Mouse (Mus musculus): ENCODE data around the gene Mtrex. TPM values are rescaled to one million over a fixed set of nuclear protein-coding genes. Genes with fewer than 3 reads are reported as not detected.
A peak's percentile ranks its signal among the peaks of the same experiment; 100 is the strongest.

The Mtrex gene
- total RNA-seq, 1 experiment: 77.1 TPM

DNA sequence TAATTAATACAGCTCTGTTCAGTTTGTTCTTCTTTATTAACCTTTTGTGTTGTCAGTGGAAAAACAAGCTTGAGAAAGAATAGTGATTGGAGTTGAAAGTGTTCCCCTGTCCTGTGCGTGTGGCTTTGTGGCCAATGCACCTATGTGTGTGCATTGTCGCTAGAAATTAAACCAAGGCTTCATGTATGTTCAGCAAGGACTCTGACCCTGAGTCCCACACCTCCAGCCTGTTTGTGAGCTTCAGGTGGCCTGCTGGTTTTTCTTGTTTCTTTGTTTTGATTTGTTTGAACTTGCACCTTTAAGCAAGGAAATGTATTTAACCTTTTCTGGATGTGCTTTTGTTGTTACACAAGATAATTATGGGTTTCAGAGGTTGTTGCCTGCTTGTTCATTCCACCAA, 97.6 kb downstream of the Mtrex start:
- Histone ChIP-seq H3K9me3 (ENCODE audit: control insufficient read depth, insufficient read depth, low read depth, low read length) (no peaks in the 10 kb centered on the region), H3K4me3 (ENCODE audit: insufficient read depth in 1 of 2, low read depth in 1 of 2, low read length in 2 of 2, poor library complexity in 1 of 2, severe bottlenecking in 1 of 2) (no peak overlapping the region), H3K4me1 (ENCODE audit: control insufficient read depth in 2 of 2, insufficient read depth in 2 of 2, low read length in 2 of 2, poor library complexity in 1 of 2) (peaks cover 0 to 4% of the 10 kb centered on the region in 2 experiments; a peak in 1 of 4 replicates), H3K36me3 (ENCODE audit: control insufficient read depth, insufficient read depth, low read length, poor library complexity, severe bottlenecking) (peaks cover 4% of the 10 kb centered on the region; the same call in 1 of the 2 replicates), H3K9ac (ENCODE audit: insufficient read depth, low read depth, low read length, poor library complexity, severe bottlenecking) (no peak overlapping the region), H3K27ac (ENCODE audit: insufficient read depth, low read depth, low read length, poor library complexity, severe bottlenecking) (no peak overlapping the region)
- DNase-seq (ENCODE audit: low read depth, low spot score): no peak
- in situ Hi-C loops (cut with MboI; ENCODE audit: low sequenced_read_pairs in 2 of 2, unreplicated experiment in 2 of 2): no loop called here
- TF ChIP-seq CHD2 (IDR thresholded peaks at IDR 0.05; ENCODE audit: low read depth, low read length) (no peak), HCFC1 (IDR thresholded peaks at IDR 0.05; ENCODE audit: borderline replicate concordance, insufficient read depth, low read length) (no peak), ZNF384 (IDR thresholded peaks at IDR 0.05; ENCODE audit: low read depth, low read length) (no peak), MAFK (IDR thresholded peaks at IDR 0.05; ENCODE audit: insufficient read depth, low read depth, low read length) (no peak), ZC3H11A (IDR thresholded peaks at IDR 0.05; ENCODE audit: borderline replicate concordance, low read depth, low read length) (no peak)

DNA sequence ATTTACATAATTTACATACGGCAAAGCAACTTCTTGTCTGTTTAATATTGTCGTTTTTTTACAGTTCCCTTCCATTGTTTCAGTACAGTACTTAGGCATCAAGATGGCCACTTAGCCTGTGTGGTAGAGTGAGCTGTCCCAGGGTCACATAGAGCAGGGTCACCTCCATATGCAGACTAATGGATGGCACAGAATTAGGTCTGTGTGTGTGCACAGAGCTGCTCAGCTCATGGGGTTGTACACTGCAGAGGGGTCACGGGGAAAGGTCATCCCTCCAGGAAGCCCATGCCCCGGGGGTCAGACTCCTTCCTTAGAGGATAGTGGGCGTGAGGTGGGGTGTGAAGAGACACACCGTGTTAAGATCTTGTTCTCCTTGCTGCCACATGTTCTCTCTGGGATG, 101.7 kb downstream of the Mtrex start:
- H3K27ac ChIP-seq (ENCODE audit: insufficient read depth, low read depth, low read length, poor library complexity, severe bottlenecking): no peak overlapping the region
- no peak overlapping the region for H3K4me3 ChIP-seq (ENCODE audit: insufficient read depth in 1 of 2, low read depth in 1 of 2, low read length in 2 of 2, poor library complexity in 1 of 2, severe bottlenecking in 1 of 2)
- H3K4me1 ChIP-seq (ENCODE audit: control insufficient read depth in 2 of 2, insufficient read depth in 2 of 2, low read length in 2 of 2, poor library complexity in 1 of 2): peaks cover 1 to 9% of the 10 kb centered on the region in 2 experiments; a peak in 2 of 4 replicates
- peaks cover 4% of the 10 kb centered on the region; the same call in 1 of the 2 replicates for H3K36me3 ChIP-seq (ENCODE audit: control insufficient read depth, insufficient read depth, low read length, poor library complexity, severe bottlenecking)
- no peak overlapping the region; the same call in 1 of the 2 replicates for H3K9ac ChIP-seq (ENCODE audit: insufficient read depth, low read depth, low read length, poor library complexity, severe bottlenecking)
- no peak for TF ChIP-seq ZC3H11A (IDR thresholded peaks at IDR 0.05; ENCODE audit: borderline replicate concordance, low read depth, low read length)
- TF ChIP-seq CHD2 (IDR thresholded peaks at IDR 0.05; ENCODE audit: low read depth, low read length): no peak
- no peak for TF ChIP-seq MAFK (IDR thresholded peaks at IDR 0.05; ENCODE audit: insufficient read depth, low read depth, low read length)
- TF ChIP-seq HCFC1 (IDR thresholded peaks at IDR 0.05; ENCODE audit: borderline replicate concordance, insufficient read depth, low read length): no peak
- no peak for TF ChIP-seq ZNF384 (IDR thresholded peaks at IDR 0.05; ENCODE audit: low read depth, low read length)
- H3K9me3 ChIP-seq (ENCODE audit: control insufficient read depth, insufficient read depth, low read depth, low read length): no peaks in the 10 kb centered on the region
- in situ Hi-C loops (cut with MboI; ENCODE audit: low sequenced_read_pairs in 2 of 2, unreplicated experiment in 2 of 2): no loop called here
- no peak for DNase-seq (ENCODE audit: low read depth, low spot score)

DNA sequence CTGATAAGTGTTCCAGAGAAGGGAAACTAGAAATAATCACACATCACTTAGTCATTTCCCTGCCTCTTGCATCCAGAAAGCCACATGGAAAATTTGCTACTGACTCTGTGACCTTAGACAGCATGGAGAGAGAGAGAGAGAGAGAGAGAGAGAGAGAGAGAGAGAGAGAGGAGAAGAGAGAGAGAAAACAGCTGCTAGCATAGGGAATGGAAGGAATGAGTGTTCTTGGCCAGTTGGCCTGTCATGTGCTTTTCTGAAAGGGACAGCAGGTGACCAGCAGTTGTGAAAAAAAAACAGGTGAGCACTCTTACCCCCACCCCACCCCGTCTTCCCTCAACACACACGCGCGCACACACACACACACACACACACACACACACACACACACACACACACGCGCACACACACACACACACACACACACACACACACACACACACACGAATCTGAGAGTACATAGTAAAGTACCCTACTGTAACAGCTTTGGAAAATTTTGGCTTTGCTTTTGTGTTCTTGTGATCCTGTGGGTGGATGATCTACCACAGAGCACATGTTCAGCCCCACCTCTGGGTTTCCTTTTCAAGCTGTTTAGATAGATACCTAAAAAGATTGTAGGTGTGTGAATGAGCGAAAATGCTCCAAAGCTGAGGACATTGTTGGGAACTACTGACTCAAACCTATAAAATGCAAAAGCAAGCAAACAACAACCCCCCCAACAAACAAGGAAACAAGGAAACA, 103.1 kb downstream of the Mtrex start:
- H3K9ac ChIP-seq (ENCODE audit: insufficient read depth, low read depth, low read length, poor library complexity, severe bottlenecking): no peak overlapping the region
- no peak for TF ChIP-seq CHD2 (IDR thresholded peaks at IDR 0.05; ENCODE audit: low read depth, low read length)
- TF ChIP-seq HCFC1 (IDR thresholded peaks at IDR 0.05; ENCODE audit: borderline replicate concordance, insufficient read depth, low read length): no peak
- H3K4me3 ChIP-seq (ENCODE audit: insufficient read depth in 1 of 2, low read depth in 1 of 2, low read length in 2 of 2, poor library complexity in 1 of 2, severe bottlenecking in 1 of 2): no peak overlapping the region
- in situ Hi-C loops (cut with MboI; ENCODE audit: low sequenced_read_pairs in 2 of 2, unreplicated experiment in 2 of 2): no loop called here
- DNase-seq (ENCODE audit: low read depth, low spot score): no peak
- H3K9me3 ChIP-seq (ENCODE audit: control insufficient read depth, insufficient read depth, low read depth, low read length): no peaks in the 10 kb centered on the region
- peaks cover 1 to 9% of the 10 kb centered on the region in 2 experiments; a peak in 2 of 4 replicates for H3K4me1 ChIP-seq (ENCODE audit: control insufficient read depth in 2 of 2, insufficient read depth in 2 of 2, low read length in 2 of 2, poor library complexity in 1 of 2)
- H3K27ac ChIP-seq (ENCODE audit: insufficient read depth, low read depth, low read length, poor library complexity, severe bottlenecking): no peak overlapping the region
- peaks cover 4% of the 10 kb centered on the region; the same call in 1 of the 2 replicates for H3K36me3 ChIP-seq (ENCODE audit: control insufficient read depth, insufficient read depth, low read length, poor library complexity, severe bottlenecking)

DNA sequence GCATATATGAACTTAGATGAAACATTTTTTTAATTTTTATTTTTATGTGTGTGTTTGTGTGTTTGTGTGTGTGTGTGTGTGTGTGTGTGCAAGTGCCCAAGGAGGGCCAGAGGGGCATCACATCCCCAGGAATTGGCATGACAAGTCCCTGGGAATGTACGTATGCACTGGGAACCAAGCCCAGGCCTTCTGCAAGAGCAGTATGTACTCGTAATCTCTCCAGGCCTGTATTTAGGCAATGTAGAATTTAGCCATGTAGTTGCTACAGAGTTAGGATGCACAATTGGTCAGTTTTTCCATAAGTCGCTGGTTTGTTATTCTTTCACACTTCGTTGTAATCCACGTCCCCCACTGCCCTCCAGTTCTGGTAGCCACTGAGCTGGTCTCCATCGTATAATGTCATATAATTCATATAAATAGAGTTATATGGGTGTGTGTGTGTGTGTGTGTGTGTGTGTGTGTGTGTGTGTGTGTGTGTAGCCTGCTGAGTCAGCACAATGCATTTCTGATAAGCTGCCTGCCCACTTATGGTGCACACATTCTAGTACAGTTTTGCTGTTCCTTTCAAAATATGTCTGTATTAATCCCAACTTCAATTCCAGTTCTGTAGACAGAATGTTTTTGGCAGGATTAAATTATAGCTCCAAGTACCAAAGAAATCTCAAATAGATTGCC, 103.8 kb downstream of the Mtrex start:
- TF ChIP-seq MAFK (IDR thresholded peaks at IDR 0.05; ENCODE audit: insufficient read depth, low read depth, low read length) (peak; percentile 89), ZNF384 (IDR thresholded peaks at IDR 0.05; ENCODE audit: low read depth, low read length) (no peak)
- Histone ChIP-seq H3K9ac (ENCODE audit: insufficient read depth, low read depth, low read length, poor library complexity, severe bottlenecking) (no peak overlapping the region), H3K36me3 (ENCODE audit: control insufficient read depth, insufficient read depth, low read length, poor library complexity, severe bottlenecking) (peaks cover 4% of the 10 kb centered on the region; the same call in 1 of the 2 replicates), H3K4me1 (ENCODE audit: control insufficient read depth in 2 of 2, insufficient read depth in 2 of 2, low read length in 2 of 2, poor library complexity in 1 of 2) (peaks cover 1 to 9% of the 10 kb centered on the region in 2 experiments; a peak in 2 of 4 replicates), H3K9me3 (ENCODE audit: control insufficient read depth, insufficient read depth, low read depth, low read length) (no peaks in the 10 kb centered on the region), H3K4me3 (ENCODE audit: insufficient read depth in 1 of 2, low read depth in 1 of 2, low read length in 2 of 2, poor library complexity in 1 of 2, severe bottlenecking in 1 of 2) (no peak overlapping the region), H3K27ac (ENCODE audit: insufficient read depth, low read depth, low read length, poor library complexity, severe bottlenecking) (no peak overlapping the region)
- DNase-seq (ENCODE audit: low read depth, low spot score): no peak
- in situ Hi-C loops (cut with MboI; ENCODE audit: low sequenced_read_pairs in 2 of 2, unreplicated experiment in 2 of 2): no loop called here
